Mouse (Mus musculus) ES-CJ7 (cell line): Measurements from ENCODE around the gene Ltc4s.
A peak's percentile ranks its signal among the peaks of the same experiment; 100 is the strongest.

Source experiments
- DNase-seq: peaks from one replicate; pipeline ENCODE4 v3.0.0; 2011; ENCODE audit warnings: low read depth, low spot score

Ltc4s gene

GRCm38 (mm10) chr11:50238324-50238723 is at the start of gene Ltc4s:
Ltc4s (minus strand) TSS chr11:50238616.
- DNase-seq, result no peak

GRCm38 (mm10) chr11:50286428-50286827 is 48.0 kb upstream of the Ltc4s start:
- no peak for DNase-seq

- DNase-seq, result no peak
Observed at GRCm38 (mm10) chr11:50285696-50286095, 47.3 kb upstream of the Ltc4s start.

GRCm38 (mm10) chr11:50285263-50285662 is 46.8 kb upstream of the Ltc4s start:
- no peak for DNase-seq

- DNase-seq, result peak; percentile 59
Observed at GRCm38 (mm10) chr11:50280053-50280452, 41.6 kb upstream of the Ltc4s start.

- no peak for DNase-seq
Observed at GRCm38 (mm10) chr11:50279005-50279404, 40.6 kb upstream of the Ltc4s start.

- no peak for DNase-seq
Observed at GRCm38 (mm10) chr11:50277706-50278105, 39.3 kb upstream of the Ltc4s start.

GRCm38 (mm10) chr11:50277025-50277424 is 38.6 kb upstream of the Ltc4s start:
- DNase-seq, result peak; percentile 51

- DNase-seq, result no peak
Observed at GRCm38 (mm10) chr11:50275568-50276151, 37.2 kb upstream of the Ltc4s start.

- no peak for DNase-seq
Observed at GRCm38 (mm10) chr11:50275077-50275476, 36.7 kb upstream of the Ltc4s start.

- DNase-seq, result no peak
Observed at GRCm38 (mm10) chr11:50272819-50273218, 34.4 kb upstream of the Ltc4s start.

- DNase-seq, result no peak
Observed at GRCm38 (mm10) chr11:50269885-50270284, 31.5 kb upstream of the Ltc4s start.

GRCm38 (mm10) chr11:50269163-50269562 is 30.7 kb upstream of the Ltc4s start:
- DNase-seq, result peak; percentile 30

GRCm38 (mm10) chr11:50266997-50267396 is 28.6 kb upstream of the Ltc4s start:
- DNase-seq, result peak; percentile 54

- DNase-seq, result no peak
Observed at GRCm38 (mm10) chr11:50265931-50266330, 27.5 kb upstream of the Ltc4s start.

GRCm38 (mm10) chr11:50263198-50263597 is 24.8 kb upstream of the Ltc4s start:
- no peak for DNase-seq

- no peak for DNase-seq
Observed at GRCm38 (mm10) chr11:50262020-50262419, 23.6 kb upstream of the Ltc4s start.

GRCm38 (mm10) chr11:50258310-50258709 is 19.9 kb upstream of the Ltc4s start:
- DNase-seq, result no peak

- DNase-seq, result no peak
Observed at GRCm38 (mm10) chr11:50256615-50257014, 18.2 kb upstream of the Ltc4s start.

- no peak for DNase-seq
Observed at GRCm38 (mm10) chr11:50254010-50254580, 15.7 kb upstream of the Ltc4s start.

- no peak for DNase-seq
Observed at GRCm38 (mm10) chr11:50253393-50253792, 15.0 kb upstream of the Ltc4s start.

GRCm38 (mm10) chr11:50252684-50253265 is 14.4 kb upstream of the Ltc4s start:
- DNase-seq, result no peak

GRCm38 (mm10) chr11:50252166-50252565 is 13.8 kb upstream of the Ltc4s start:
- DNase-seq, result peak; percentile 45
